Mouse (Mus musculus) hindbrain, postnatal 0 days (tissue): ENCODE results near the gene Csrp3. TPM values are rescaled to one million over a fixed set of nuclear protein-coding genes. Genes with fewer than 3 reads are reported as not detected.

ENCODE experiments used
- ATAC-seq: fragments of 200-750 bp; cut with Nextera tagmentation; 2 replicates; pipeline ENCODE4 v1.8.0; 2017; ENCODE audit warnings: mild to moderate bottlenecking, moderate TSS enrichment, moderate library complexity
- DNase-seq: peaks from one replicate; pipeline ENCODE4 v3.0.0-alpha.2; 2015; ENCODE audit warnings: low spot score
- H3K27ac ChIP-seq: fragments of 300-500 bp; sonication (generic); 2 replicates; pipeline ENCODE4 v1.5.1; 2014; ENCODE audit warnings: mild to moderate bottlenecking
- H3K27me3 ChIP-seq: fragments of 300-500 bp; sonication (generic); 2 replicates; pipeline ENCODE4 v1.6.1; 2014; ENCODE audit warnings: low read length, mixed read lengths; ENCODE audit not compliant: insufficient read depth
- H3K36me3 ChIP-seq: fragments of 300-500 bp; sonication (generic); 2 replicates; pipeline ENCODE4 v1.6.1; 2014; ENCODE audit warnings: low read length, mixed read lengths; ENCODE audit not compliant: insufficient read depth
- H3K4me1 ChIP-seq: fragments of 300-500 bp; sonication (generic); 2 replicates; pipeline ENCODE4 v1.6.1; 2014; ENCODE audit warnings: antibody characterized with exemption, low read length, mixed read lengths; ENCODE audit not compliant: insufficient read depth
- H3K4me2 ChIP-seq: fragments of 300-500 bp; sonication (generic); 2 replicates; pipeline ENCODE4 v1.6.1; 2014; ENCODE audit warnings: low read depth, mild to moderate bottlenecking, low read length, moderate library complexity, mixed read lengths
- H3K4me3 ChIP-seq: fragments of 300-500 bp; sonication (generic); 2 replicates; pipeline ENCODE4 v1.5.1; 2014; ENCODE audit warnings: low read length
- H3K9ac ChIP-seq: fragments of 300-500 bp; sonication (generic); replicated peaks from 2 replicates; pipeline ENCODE4 v1.6.1; 2014; ENCODE audit warnings: mild to moderate bottlenecking, low read length, moderate library complexity, mixed read lengths
- H3K9me3 ChIP-seq: fragments of 300-500 bp; sonication (generic); 2 replicates; pipeline ENCODE4 v1.6.1; 2016; ENCODE audit warnings: low read length, mixed read lengths
- CTCF ChIP-seq: IDR thresholded peaks from 2 replicates; pipeline ENCODE4 v1.5.1; 2016; ENCODE audit warnings: antibody characterized with exemption, control low read depth, low read depth
- WGBS: fragments of 180-500 bp; shearing (Covaris S2); extraction: QIAGEN DNeasy Blood & Tissue Kit; methylation state at CpG from one replicate; pipeline ENCODE4 v1.1.7; 2014; 5-methylcytosine and 5-hydroxymethylcytosine counted together
- polyA plus RNA-seq: library from polyadenylated mRNA; unstranded; fragments of >200 nt; fragmentation: Nextera tagmentation; extraction: Ambion mirVana; gene quantifications from 2 replicates; pipeline ENCODE4 v1.2.1, GENCODE M21; 2015
- total RNA-seq: library from RNA; depleted of rRNA; stranded (reverse); fragments of >200 nt; gene quantifications from 2 replicates; pipeline ENCODE4 v1.2.3, GENCODE M21; 2014

Gene Csrp3
- total and polyA plus RNA-seq, 2 experiments from 2014 or later = not detected

- TF ChIP-seq CTCF = no peak
- H3K27ac ChIP-seq = no peak overlapping the region
- H3K9ac ChIP-seq = no peak overlapping the region
- WGBS = over 99% methylated on average over 3 of the region's 3 CpGs
- peaks cover 59% of the 10 kb centered on the region for H3K36me3 ChIP-seq
- DNase-seq = no peak
- no peak for ATAC-seq
- no peak overlapping the region for H3K4me2 ChIP-seq
- no peaks in the 10 kb centered on the region for H3K9me3 ChIP-seq
- no peaks in the 10 kb centered on the region for H3K4me1 ChIP-seq
- no peak overlapping the region for H3K4me3 ChIP-seq
- no peaks in the 10 kb centered on the region for H3K27me3 ChIP-seq
Measured at GRCm38 (mm10) chr7:48823621-48824020, 24.2 kb downstream of the Csrp3 start.

- H3K9me3 ChIP-seq = no peaks in the 10 kb centered on the region
- TF ChIP-seq CTCF = no peak
- H3K36me3 ChIP-seq = peaks cover 59% of the 10 kb centered on the region
- DNase-seq = no peak
- H3K27me3 ChIP-seq = no peaks in the 10 kb centered on the region
- no peak overlapping the region for H3K4me2 ChIP-seq
- H3K4me1 ChIP-seq = no peaks in the 10 kb centered on the region
- 89% methylated on average over 5 of the region's 5 CpGs for WGBS
- no peak overlapping the region for H3K4me3 ChIP-seq
- no peak for ATAC-seq
- no peak overlapping the region for H3K27ac ChIP-seq
- no peak overlapping the region for H3K9ac ChIP-seq
Measured at GRCm38 (mm10) chr7:48821654-48822053, 26.2 kb downstream of the Csrp3 start.

- no peak overlapping the region for H3K4me2 ChIP-seq
- no peak overlapping the region for H3K9ac ChIP-seq
- H3K9me3 ChIP-seq = no peaks in the 10 kb centered on the region
- H3K27ac ChIP-seq = no peak overlapping the region
- H3K27me3 ChIP-seq = no peaks in the 10 kb centered on the region
- ATAC-seq (no peak), DNase-seq (no peak)
- no peak overlapping the region for H3K4me3 ChIP-seq
- no peak for TF ChIP-seq CTCF
- WGBS = 92% methylated on average over 1 of the region's 1 CpGs
- H3K36me3 ChIP-seq = peaks cover 32% of the 10 kb centered on the region
- H3K4me1 ChIP-seq = no peaks in the 10 kb centered on the region
Measured at GRCm38 (mm10) chr7:48813594-48813993, 34.2 kb downstream of the Csrp3 start.

- no peak overlapping the region for H3K4me3 ChIP-seq
- peak; percentile 10; the same call in 1 of the 2 replicates for TF ChIP-seq CTCF
- DNase-seq = no peak
- peaks cover 25% of the 10 kb centered on the region for H3K36me3 ChIP-seq
- ATAC-seq = no peak
- no peaks in the 10 kb centered on the region for H3K9me3 ChIP-seq
- no peaks in the 10 kb centered on the region for H3K27me3 ChIP-seq
- H3K9ac ChIP-seq = no peak overlapping the region
- H3K27ac ChIP-seq = no peak overlapping the region
- H3K4me1 ChIP-seq = no peaks in the 10 kb centered on the region
- H3K4me2 ChIP-seq = no peak overlapping the region
Measured at GRCm38 (mm10) chr7:48812358-48812757, 35.5 kb downstream of the Csrp3 start.

- H3K36me3 ChIP-seq = peaks cover 27% of the 10 kb centered on the region
- no peak for DNase-seq
- WGBS = 100% methylated on average over 1 of the region's 1 CpGs
Measured at GRCm38 (mm10) chr7:48810652-48811051, 37.2 kb downstream of the Csrp3 start.

GRCm38 (mm10) chr7:48806587-48806986, 41.2 kb downstream of the Csrp3 start:
- H3K9me3 ChIP-seq = no peaks in the 10 kb centered on the region
- no peak for ATAC-seq

More at GRCm38 (mm10) chr7:48810652-48811051, 37.2 kb downstream of the Csrp3 start:
- TF ChIP-seq CTCF = no peak
- no peak for ATAC-seq
- Histone ChIP-seq H3K9ac (no peak overlapping the region), H3K9me3 (no peaks in the 10 kb centered on the region), H3K27ac (no peak overlapping the region), H3K4me1 (no peaks in the 10 kb centered on the region), H3K27me3 (no peaks in the 10 kb centered on the region), H3K4me2 (no peak overlapping the region), H3K4me3 (no peak overlapping the region)

GRCm38 (mm10) chr7:48803381-48803780, 44.5 kb downstream of the Csrp3 start:
- WGBS = 72% methylated on average over 7 of the region's 7 CpGs
- H3K4me3 ChIP-seq = no peak overlapping the region
- no peak for TF ChIP-seq CTCF
- no peaks in the 10 kb centered on the region for H3K4me1 ChIP-seq
- no peak overlapping the region for H3K27ac ChIP-seq
- DNase-seq (no peak), ATAC-seq (no peak)
- no peak overlapping the region for H3K4me2 ChIP-seq
- no peak overlapping the region for H3K9ac ChIP-seq
- peaks cover 33% of the 10 kb centered on the region for H3K36me3 ChIP-seq
- H3K9me3 ChIP-seq = no peaks in the 10 kb centered on the region
- H3K27me3 ChIP-seq = no peaks in the 10 kb centered on the region

More at GRCm38 (mm10) chr7:48806587-48806986, 41.2 kb downstream of the Csrp3 start:
- peak; percentile 5 for DNase-seq
- TF ChIP-seq CTCF = 0 out of 2 replicates have a peak, but pooled peaks have one; percentile 29
- H3K36me3 ChIP-seq = peaks cover 36% of the 10 kb centered on the region
- no peak overlapping the region for H3K4me2 ChIP-seq
- no peaks in the 10 kb centered on the region for H3K27me3 ChIP-seq
- H3K4me1 ChIP-seq = no peaks in the 10 kb centered on the region
- no peak overlapping the region for H3K27ac ChIP-seq
- H3K9ac ChIP-seq = no peak overlapping the region
- H3K4me3 ChIP-seq = no peak overlapping the region
- 86% methylated on average over 4 of the region's 4 CpGs for WGBS
